Mouse (Mus musculus) liver, adult 2 months (tissue): ENCODE data around the gene Vamp5. TPM values are rescaled to one million over a fixed set of nuclear protein-coding genes. Genes with fewer than 3 reads are reported as not detected.

ENCODE experiments used
- DNase-seq: peaks from one replicate; pipeline ENCODE4 v3.0.0-alpha.2; 2011; ENCODE audit warnings: low read depth, low spot score; ENCODE audit errors: extremely low read depth
- H3K27ac ChIP-seq: fragments of 200-500 bp; replicated peaks from 2 replicates; pipeline ENCODE4 v1.5.1; 2012; ENCODE audit warnings: low read depth, mild to moderate bottlenecking, control low read depth, inconsistent platforms, low read length; ENCODE audit not compliant: insufficient read depth
- H3K27me3 ChIP-seq: fragments of 200-500 bp; 2 replicates; pipeline ENCODE4 v1.6.1; 2012; ENCODE audit warnings: mild to moderate bottlenecking, moderate library complexity, low read length, inconsistent platforms; ENCODE audit not compliant: control insufficient read depth, insufficient read depth
- H3K36me3 ChIP-seq: fragments of 200-500 bp; 2 replicates; pipeline ENCODE4 v1.6.1; 2012; ENCODE audit warnings: low read length, inconsistent platforms; ENCODE audit not compliant: control insufficient read depth, insufficient read depth
- H3K4me1 ChIP-seq: fragments of 200-500 bp; 2 replicates; pipeline ENCODE4 v1.6.1; 2011; ENCODE audit warnings: low read length; ENCODE audit not compliant: control insufficient read depth, insufficient read depth
- H3K4me3 ChIP-seq: fragments of 200-500 bp; 2 replicates; pipeline ENCODE4 v1.5.1; 2011; ENCODE audit warnings: low read depth, mild to moderate bottlenecking, control low read depth, low read length, moderate library complexity; ENCODE audit not compliant: insufficient read depth
- H3K79me2 ChIP-seq: fragments of 200-500 bp; 2 replicates; pipeline ENCODE4 v1.6.1; 2012; ENCODE audit warnings: inconsistent platforms, mild to moderate bottlenecking, low read length, moderate library complexity; ENCODE audit not compliant: control insufficient read depth, insufficient read depth
- H3K9ac ChIP-seq: fragments of 200-500 bp; 2 replicates; pipeline ENCODE4 v1.6.1; 2012; ENCODE audit warnings: low read depth, mild to moderate bottlenecking, control low read depth, inconsistent platforms, low read length
- CTCF ChIP-seq: fragments of 200-500 bp; IDR thresholded peaks from 2 replicates; pipeline ENCODE4 v1.5.1; 2011; ENCODE audit warnings: low read depth, low read length, control low read depth
- POLR2A ChIP-seq: fragments of 200-500 bp; IDR thresholded peaks from 2 replicates; pipeline ENCODE4 v1.6.1; 2011; ENCODE audit warnings: low read length, control low read depth; ENCODE audit not compliant: insufficient read depth; ENCODE audit errors: extremely low read depth
- WGBS: fragments of 180-500 bp; shearing (Covaris S2); methylation state at CpG from one replicate; pipeline ENCODE4 v1.1.7; 2018; 5-methylcytosine and 5-hydroxymethylcytosine counted together
- polyA plus RNA-seq: library from polyadenylated mRNA; depleted of rRNA; stranded (reverse); fragments of >200 nt; gene quantifications from 2 replicates; pipeline ENCODE4 v1.2.3, GENCODE M21; 2012; rRNA removed
- total RNA-seq: library from RNA; depleted of rRNA; stranded (reverse); fragments of >200 nt; gene quantifications from 2 replicates; pipeline ENCODE4 v1.2.3, GENCODE M21; 2014; rRNA removed

Vamp5 gene
- total RNA-seq = 18.9 and 20.5 TPM in 2 replicates
- polyA plus RNA-seq = 18.3 and 18.5 TPM in 2 replicates

DNA sequence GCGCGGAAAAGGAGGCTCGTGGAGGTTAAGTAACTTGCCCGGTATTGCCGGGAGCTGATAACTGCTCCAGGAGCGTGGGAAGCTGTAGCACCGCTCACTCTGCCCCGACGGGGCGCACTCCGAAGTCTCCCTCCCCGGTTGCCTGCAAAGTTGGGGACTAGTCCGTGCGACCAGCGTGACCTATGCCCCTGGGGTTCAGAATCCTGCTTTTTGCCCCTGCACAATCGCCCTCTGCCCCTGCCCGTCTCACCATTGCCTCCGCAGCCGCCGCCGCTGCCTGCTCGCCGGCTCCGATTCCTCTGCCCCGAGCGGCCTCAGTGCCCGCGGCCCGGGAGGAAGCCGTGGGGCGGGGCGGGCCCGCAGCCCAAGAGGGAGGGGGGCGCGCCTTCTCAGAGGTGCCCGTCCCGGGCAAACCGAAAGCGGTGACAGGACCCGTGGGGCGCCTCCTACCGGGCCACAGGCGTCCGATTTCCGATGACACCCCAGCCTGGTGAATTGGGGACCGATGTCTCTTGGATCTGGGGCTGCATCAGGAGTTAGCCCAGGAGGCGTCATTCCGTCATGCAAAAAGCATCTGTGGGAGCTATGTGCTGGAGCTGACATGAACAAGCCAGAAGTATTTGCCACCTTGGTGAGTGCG, at the start of gene Vamp5:
Gene Vamp5, minus strand, starts transcription at position 338 of the 640 bp plus-strand sequence.
- Histone ChIP-seq H3K27me3 (no peaks in the 10 kb centered on the region), H3K36me3 (peaks cover 4% of the 10 kb centered on the region; the same call in 1 of the 2 replicates), H3K27ac (peak within 1 kb of the TSS; percentile 49), H3K9ac (peak within 1 kb of the TSS; percentile 76), H3K4me1 (peaks cover 9% of the 10 kb centered on the region), H3K79me2 (peaks cover 3% of the 10 kb centered on the region; the same call in 1 of the 2 replicates), H3K4me3 (peak within 1 kb of the TSS; percentile 67)
- 1% methylated on average over 49 of the region's 49 CpGs for WGBS
- peak; percentile 59 for DNase-seq
- TF ChIP-seq POLR2A (0 out of 2 replicates have a peak, but pooled peaks have one; percentile 25), CTCF (peak; percentile 67)

DNA sequence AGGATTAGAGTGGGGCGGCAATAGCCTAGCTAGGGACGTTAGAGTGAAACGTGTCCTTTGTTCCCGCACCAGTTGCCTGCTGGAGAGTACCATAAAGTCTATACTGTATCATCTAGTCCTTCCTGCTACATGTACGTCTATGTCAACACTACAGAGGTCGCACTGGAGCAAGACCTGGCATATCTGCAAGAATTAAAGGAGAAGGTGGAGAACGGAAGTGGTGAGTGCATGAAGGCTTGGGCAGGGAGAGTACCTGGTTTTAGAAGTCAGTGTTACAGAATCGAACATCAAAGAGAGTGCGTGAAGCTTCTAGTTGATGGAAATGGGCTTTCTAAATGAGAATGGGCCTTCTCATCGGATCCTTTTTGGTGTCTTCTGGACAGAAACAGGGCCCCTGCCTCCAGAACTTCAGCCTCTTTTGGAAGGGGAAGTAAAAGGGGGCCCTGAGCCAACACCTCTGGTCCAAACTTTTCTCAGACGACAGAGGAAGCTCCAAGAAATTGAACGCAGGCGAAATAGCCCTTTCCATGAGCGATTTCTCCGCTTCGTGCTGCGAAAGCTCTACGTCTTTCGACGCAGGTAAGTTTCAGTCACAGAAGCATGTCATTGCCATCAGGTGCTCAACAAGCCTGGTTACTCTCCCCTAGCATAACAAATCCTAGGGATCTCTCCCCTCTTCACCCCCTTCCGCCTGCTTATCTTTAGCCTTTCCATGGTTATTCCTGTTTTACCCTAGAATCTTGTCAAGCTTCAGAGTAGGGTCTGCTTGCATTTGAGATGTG, 49.0 kb upstream of the Vamp5 start:
- no peaks in the 10 kb centered on the region for H3K27me3 ChIP-seq
- 89% methylated on average over 21 of the region's 21 CpGs for WGBS
- H3K4me3 ChIP-seq = no peak overlapping the region
- H3K36me3 ChIP-seq = peaks cover 82% of the 10 kb centered on the region
- DNase-seq = no peak
- H3K79me2 ChIP-seq = no peaks in the 10 kb centered on the region
- no peak overlapping the region for H3K27ac ChIP-seq
- TF ChIP-seq POLR2A (no peak), CTCF (no peak)
- H3K9ac ChIP-seq = no peak overlapping the region
- peaks cover 5% of the 10 kb centered on the region; the same call in 1 of the 2 replicates for H3K4me1 ChIP-seq

DNA sequence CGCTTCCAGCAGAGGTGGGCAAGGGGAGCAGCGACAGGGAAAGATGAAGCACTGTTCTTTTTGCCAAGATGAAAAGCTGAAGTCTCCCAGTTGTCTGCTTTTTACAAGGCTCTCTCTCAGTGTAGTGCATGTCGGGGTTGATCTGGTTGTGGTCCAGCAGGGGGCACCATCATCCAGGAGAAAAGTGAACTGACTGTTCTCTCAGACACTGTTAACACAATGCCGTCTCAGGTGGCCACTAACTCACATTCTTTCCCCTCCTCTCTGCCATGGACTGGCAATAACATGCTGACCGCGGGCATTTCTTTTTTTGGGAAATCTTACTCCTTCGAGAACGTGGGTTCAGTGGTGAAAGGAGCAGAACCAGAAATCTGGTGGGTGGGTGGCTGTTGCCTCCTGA, 47.8 kb upstream of the Vamp5 start:
- no peak for TF ChIP-seq POLR2A
- TF ChIP-seq CTCF = peak; percentile 76
- no peaks in the 10 kb centered on the region for H3K79me2 ChIP-seq
- peak; percentile 45 for DNase-seq
- 61% methylated on average over 8 of the region's 8 CpGs for WGBS
- peaks cover 84% of the 10 kb centered on the region for H3K36me3 ChIP-seq
- H3K27me3 ChIP-seq = no peaks in the 10 kb centered on the region
- no peak overlapping the region for H3K4me3 ChIP-seq
- H3K27ac ChIP-seq = no peak overlapping the region
- peaks cover 7% of the 10 kb centered on the region; the same call in 1 of the 2 replicates for H3K4me1 ChIP-seq
- H3K9ac ChIP-seq = no peak overlapping the region

DNA sequence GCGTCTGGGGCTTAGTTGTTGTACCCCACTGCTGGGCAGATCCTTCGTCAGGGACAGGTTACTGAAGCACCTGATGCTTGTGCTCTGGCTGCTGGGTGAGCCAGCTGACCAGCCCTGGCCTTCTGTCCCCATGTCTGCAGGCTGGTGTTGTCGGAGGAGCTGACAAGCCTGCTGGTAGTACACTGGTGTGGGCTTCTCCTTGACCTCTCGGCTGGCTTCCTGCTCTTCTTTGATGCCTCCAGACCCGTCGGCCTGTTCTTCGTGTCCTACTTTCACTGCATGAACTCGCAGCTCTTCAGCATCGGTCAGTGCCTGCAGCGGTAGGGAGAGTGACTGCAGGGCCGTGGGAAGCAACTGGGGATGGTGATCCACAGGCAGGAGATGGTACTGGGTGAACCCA, 45.4 kb upstream of the Vamp5 start:
- WGBS = 96% methylated on average over 11 of the region's 11 CpGs
- no peak for DNase-seq
- Histone ChIP-seq H3K36me3 (peaks cover 72% of the 10 kb centered on the region), H3K27me3 (no peaks in the 10 kb centered on the region), H3K79me2 (no peaks in the 10 kb centered on the region), H3K9ac (no peak overlapping the region), H3K4me3 (no peak overlapping the region), H3K4me1 (peaks cover 8% of the 10 kb centered on the region), H3K27ac (no peak overlapping the region)
- TF ChIP-seq POLR2A (no peak), CTCF (no peak)

DNA sequence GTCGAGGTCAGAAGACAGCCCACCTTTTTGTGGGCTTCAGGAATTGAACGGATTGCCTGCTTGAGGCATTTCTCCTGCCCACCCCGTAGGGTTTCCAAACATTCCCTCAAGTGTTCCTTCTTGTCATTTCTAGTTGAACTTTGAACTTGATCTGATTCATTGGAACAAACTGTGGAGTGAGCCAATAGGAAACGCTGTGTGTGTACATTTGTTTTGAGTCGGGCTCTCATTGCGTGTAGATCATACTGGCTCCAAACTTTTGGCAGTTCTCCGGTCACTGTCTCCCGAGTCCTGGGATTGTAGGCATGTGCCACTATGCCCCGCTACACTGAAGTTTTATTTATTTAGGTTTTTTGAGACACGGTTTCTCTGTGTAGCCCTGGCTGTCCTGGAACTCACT, 40.6 kb upstream of the Vamp5 start:
- 25% methylated on average over 10 of the region's 10 CpGs for WGBS
- Histone ChIP-seq H3K27me3 (no peaks in the 10 kb centered on the region), H3K4me3 (no peak overlapping the region), H3K36me3 (peaks cover 53% of the 10 kb centered on the region), H3K9ac (no peak overlapping the region), H3K4me1 (peaks cover 15% of the 10 kb centered on the region), H3K79me2 (peaks cover 8% of the 10 kb centered on the region; the same call in 1 of the 2 replicates), H3K27ac (peak overlapping the region; percentile 58)
- DNase-seq = peak; percentile 94
- TF ChIP-seq CTCF (no peak), POLR2A (no peak)
